8 mouse cellular contexts compared by ENCODE assay signal in the genomic region with DNA sequence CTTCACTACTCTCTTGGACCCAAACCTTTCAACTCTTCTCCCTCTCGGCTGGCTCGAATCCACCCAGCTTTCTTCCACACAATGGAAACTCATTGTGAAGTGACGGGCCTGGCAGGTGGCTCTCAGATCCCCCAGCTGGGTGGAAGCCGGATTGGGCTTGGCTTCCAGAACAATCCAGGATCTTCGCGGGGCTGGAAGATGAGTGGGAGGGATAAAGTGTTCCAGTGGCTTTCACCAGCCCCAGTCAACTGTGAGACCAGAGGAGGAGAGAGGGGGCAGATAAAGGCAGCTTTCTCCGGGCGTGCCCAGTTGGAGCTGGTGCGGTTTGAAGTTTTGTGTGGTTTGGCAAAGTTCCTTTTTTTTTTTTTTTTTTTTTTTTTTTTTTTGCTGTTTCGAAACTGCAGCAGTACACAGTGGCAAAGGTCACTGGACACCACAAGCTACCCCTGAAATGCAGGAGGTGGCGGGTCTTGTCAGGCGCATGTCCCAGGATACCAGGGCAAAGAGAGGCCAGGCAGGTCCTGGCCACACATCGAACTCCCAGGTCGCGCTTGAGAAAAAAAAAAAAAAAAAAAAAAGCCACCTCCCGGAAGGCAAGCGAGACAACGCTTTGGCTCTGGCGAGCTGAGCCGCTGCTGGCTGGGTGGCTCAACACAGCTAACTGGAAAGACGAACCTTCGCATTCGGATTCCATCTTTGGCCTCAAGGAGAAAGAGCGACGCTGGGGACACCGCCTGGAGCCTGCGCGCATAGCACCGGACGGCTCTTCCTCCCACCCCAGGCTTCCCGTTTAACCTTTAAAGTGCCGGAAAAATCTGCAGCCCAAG.
DNase-seq lines count a peak whose midpoint lies in the region; ATAC-seq and TF ChIP-seq lines count a peak whose summit lies in the region.

No protein-coding gene starts in this region.

- H3K4me3 ChIP-seq in embryonic facial prominence, embryonic 10.5 days: peak overlapping the region; percentile 49
- peak overlapping the region; percentile 39 for H3K4me3 ChIP-seq in intestine, embryonic 16.5 days (ENCODE audit: low read length)
- H3K4me3 ChIP-seq in limb, embryonic 14.5 days (replicated peaks; ENCODE audit: low read length): peak overlapping the region; percentile 30
- peak overlapping the region; percentile 38 for H3K4me3 ChIP-seq in midbrain, embryonic 15.5 days

- no peaks in the 10 kb centered on the region for H3K9me3 ChIP-seq in embryonic facial prominence, embryonic 10.5 days
- H3K9me3 ChIP-seq in intestine, embryonic 16.5 days (ENCODE audit: control insufficient read depth, low read length): no peaks in the 10 kb centered on the region
- H3K9me3 ChIP-seq in limb, embryonic 14.5 days (ENCODE audit: control insufficient read depth, low read length): no peaks in the 10 kb centered on the region
- H3K9me3 ChIP-seq in midbrain, embryonic 15.5 days: no peaks in the 10 kb centered on the region

- no peak for TF ChIP-seq POLR2A in limb, embryonic 14.5 days (IDR thresholded peaks at IDR 0.05; ENCODE audit: borderline replicate concordance, extremely low read depth, insufficient read depth, insufficient read length)

- ATAC-seq in granulocyte monocyte progenitor cell, adult 5-6 weeks (replicated peaks; ENCODE audit: poor library complexity, severe bottlenecking): peak; percentile 84
- ATAC-seq in intestine, embryonic 16.5 days: peak; percentile 86
- ATAC-seq in limb, embryonic 14.5 days (ENCODE audit: low FRiP score, low read depth): peak; percentile 70
- peak; percentile 75 for ATAC-seq in midbrain, embryonic 15.5 days (replicated peaks)

- H3K4me1 ChIP-seq in embryonic facial prominence, embryonic 10.5 days: peaks cover 12% of the 10 kb centered on the region
- no peaks in the 10 kb centered on the region for H3K4me1 ChIP-seq in intestine, embryonic 16.5 days (ENCODE audit: control insufficient read depth, insufficient read depth, low read length)
- no peaks in the 10 kb centered on the region for H3K4me1 ChIP-seq in limb, embryonic 14.5 days (ENCODE audit: control insufficient read depth, insufficient read depth, low read length)
- 0 out of 2 replicates have a peak, but pooled peaks cover 2% of the 10 kb centered on the region for H3K4me1 ChIP-seq in midbrain, embryonic 15.5 days

- DNase-seq in A20 (ENCODE audit: low read depth, low spot score): peak; percentile 48
- peak; percentile 74 for DNase-seq in adrenal gland, adult 2 months
- DNase-seq in embryonic facial prominence, embryonic 10.5 days (ENCODE audit: low spot score): peak; percentile 79
- DNase-seq in limb, embryonic 14.5 days (ENCODE audit: low spot score): peak; percentile 79
- peak; percentile 72 for DNase-seq in splenic B cell, adult 2 months (ENCODE audit: low read depth, low spot score)

- peak overlapping the region; percentile 51 for H3K4me2 ChIP-seq in intestine, embryonic 16.5 days (ENCODE audit: low read depth, low read length)
- H3K4me2 ChIP-seq in limb, embryonic 14.5 days (replicated peaks; ENCODE audit: low read depth, low read length, severe bottlenecking): peak overlapping the region; percentile 58
- peak overlapping the region; percentile 66 for H3K4me2 ChIP-seq in midbrain, embryonic 15.5 days

- 13% methylated on average over 32 of the region's 32 CpGs for WGBS in embryonic facial prominence, embryonic 10.5 days
- 22% methylated on average over 32 of the region's 32 CpGs for WGBS in intestine, embryonic 16.5 days
- 21% methylated on average over 32 of the region's 32 CpGs for WGBS in limb, embryonic 14.5 days
- 12% methylated on average over 32 of the region's 32 CpGs for WGBS in midbrain, embryonic 15.5 days

- peak overlapping the region; percentile 50; the same call in 1 of the 2 replicates for H3K9ac ChIP-seq in intestine, embryonic 16.5 days (ENCODE audit: low read depth, low read length)
- 0 out of 2 replicates have a peak overlapping the region, but pooled peaks have one; percentile 40 for H3K9ac ChIP-seq in limb, embryonic 14.5 days (ENCODE audit: low read depth, low read length, severe bottlenecking)
- H3K9ac ChIP-seq in midbrain, embryonic 15.5 days: peak overlapping the region; percentile 35; the same call in 1 of the 2 replicates

- peaks cover 65% of the 10 kb centered on the region for H3K27me3 ChIP-seq in embryonic facial prominence, embryonic 10.5 days (replicated peaks; ENCODE audit: low read depth, poor library complexity, severe bottlenecking)
- 0 out of 2 replicates have a peak, but pooled peaks cover 2% of the 10 kb centered on the region for H3K27me3 ChIP-seq in intestine, embryonic 16.5 days (replicated peaks; ENCODE audit: control insufficient read depth, insufficient read depth, low read length)
- no peaks in the 10 kb centered on the region for H3K27me3 ChIP-seq in limb, embryonic 14.5 days (ENCODE audit: control insufficient read depth, insufficient read depth, low read length)
- H3K27me3 ChIP-seq in midbrain, embryonic 15.5 days (replicated peaks): no peaks in the 10 kb centered on the region
- no peaks in the 10 kb centered on the region for H3K27me3 ChIP-seq in splenic B cell, adult 2 months (ENCODE audit: control insufficient read depth, insufficient read depth, low read length, poor library complexity, severe bottlenecking)

- H3K36me3 ChIP-seq in embryonic facial prominence, embryonic 10.5 days (replicated peaks): no peaks in the 10 kb centered on the region
- H3K36me3 ChIP-seq in intestine, embryonic 16.5 days (ENCODE audit: control insufficient read depth, insufficient read depth, low read length): no peaks in the 10 kb centered on the region
- no peaks in the 10 kb centered on the region for H3K36me3 ChIP-seq in limb, embryonic 14.5 days (ENCODE audit: control insufficient read depth, insufficient read depth, low read length)
- no peaks in the 10 kb centered on the region for H3K36me3 ChIP-seq in midbrain, embryonic 15.5 days (replicated peaks)
- no peaks in the 10 kb centered on the region for H3K36me3 ChIP-seq in splenic B cell, adult 2 months (ENCODE audit: control insufficient read depth, insufficient read depth, low read length, poor library complexity, severe bottlenecking)

- H3K27ac ChIP-seq in embryonic facial prominence, embryonic 10.5 days (replicated peaks): peak overlapping the region; percentile 48; the same call in 1 of the 2 replicates
- no peak overlapping the region for H3K27ac ChIP-seq in intestine, embryonic 16.5 days (ENCODE audit: low read length)
- H3K27ac ChIP-seq in limb, embryonic 14.5 days (replicated peaks; ENCODE audit: low read depth, low read length): no peak overlapping the region
- H3K27ac ChIP-seq in midbrain, embryonic 15.5 days: no peak overlapping the region
